Mouse (Mus musculus) kidney, postnatal 0 days (tissue): ENCODE measurements around the gene Guca1a. TPM values are rescaled to one million over a fixed set of nuclear protein-coding genes. Genes with fewer than 3 reads are reported as not detected.

Experiments
- ATAC-seq: fragments of 200-750 bp; cut with Nextera tagmentation; replicated peaks from 2 replicates; pipeline ENCODE4 v1.8.0; 2017; ENCODE audit warnings: low read depth, moderate number of reproducible peaks, moderate TSS enrichment, moderate library complexity; ENCODE audit not compliant: low FRiP score
- DNase-seq: peaks from one replicate; pipeline ENCODE4 v3.0.0-alpha.2; 2016; ENCODE audit warnings: low spot score
- H3K27ac ChIP-seq: fragments of 300-500 bp; sonication (generic); 2 replicates; pipeline ENCODE4 v1.5.1; 2014; ENCODE audit warnings: mild to moderate bottlenecking
- H3K27me3 ChIP-seq: fragments of 300-500 bp; sonication (generic); 2 replicates; pipeline ENCODE4 v1.6.1; 2014; ENCODE audit warnings: low read length, mixed read lengths; ENCODE audit not compliant: insufficient read depth
- H3K36me3 ChIP-seq: fragments of 300-500 bp; sonication (generic); 2 replicates; pipeline ENCODE4 v1.6.1; 2014; ENCODE audit warnings: low read length, mixed read lengths; ENCODE audit not compliant: insufficient read depth
- H3K4me1 ChIP-seq: fragments of 300-500 bp; sonication (generic); replicated peaks from 2 replicates; pipeline ENCODE4 v1.6.1; 2014; ENCODE audit warnings: antibody characterized with exemption, low read length, mixed read lengths; ENCODE audit not compliant: insufficient read depth
- H3K4me2 ChIP-seq: fragments of 300-500 bp; sonication (generic); 2 replicates; pipeline ENCODE4 v1.6.1; 2014; ENCODE audit warnings: mild to moderate bottlenecking, low read length, moderate library complexity, mixed read lengths
- H3K4me3 ChIP-seq: fragments of 300-500 bp; sonication (generic); replicated peaks from 2 replicates; pipeline ENCODE4 v1.5.1; 2014; ENCODE audit warnings: low read depth, low read length
- H3K9ac ChIP-seq: fragments of 300-500 bp; sonication (generic); 2 replicates; pipeline ENCODE4 v1.6.1; 2014; ENCODE audit warnings: low read depth, low read length
- H3K9me3 ChIP-seq: fragments of 300-500 bp; sonication (generic); replicated peaks from 2 replicates; pipeline ENCODE4 v1.6.1; 2016; ENCODE audit warnings: low read length, inconsistent platforms, mixed read lengths
- CTCF ChIP-seq: IDR thresholded peaks from 2 replicates; pipeline ENCODE4 v1.5.1; 2016; ENCODE audit warnings: antibody characterized with exemption, low read depth, mild to moderate bottlenecking, moderate library complexity
- whole genome bisulfite sequencing: fragments of 180-500 bp; shearing (Covaris S2); extraction: QIAGEN DNeasy Blood & Tissue Kit; methylation state at CpG from one replicate; pipeline ENCODE4 v1.1.7; 2014; 5-methylcytosine and 5-hydroxymethylcytosine counted together
- polyA plus RNA-seq: library from polyadenylated mRNA; unstranded; fragments of >200 nt; fragmentation: Nextera tagmentation; extraction: Ambion mirVana; gene quantifications from 2 replicates; pipeline ENCODE4 v1.2.1, GENCODE M21; 2015

Gene Guca1a
- polyA plus RNA-seq, 1 experiment from 2014 or later, result 3.9 TPM

DNA sequence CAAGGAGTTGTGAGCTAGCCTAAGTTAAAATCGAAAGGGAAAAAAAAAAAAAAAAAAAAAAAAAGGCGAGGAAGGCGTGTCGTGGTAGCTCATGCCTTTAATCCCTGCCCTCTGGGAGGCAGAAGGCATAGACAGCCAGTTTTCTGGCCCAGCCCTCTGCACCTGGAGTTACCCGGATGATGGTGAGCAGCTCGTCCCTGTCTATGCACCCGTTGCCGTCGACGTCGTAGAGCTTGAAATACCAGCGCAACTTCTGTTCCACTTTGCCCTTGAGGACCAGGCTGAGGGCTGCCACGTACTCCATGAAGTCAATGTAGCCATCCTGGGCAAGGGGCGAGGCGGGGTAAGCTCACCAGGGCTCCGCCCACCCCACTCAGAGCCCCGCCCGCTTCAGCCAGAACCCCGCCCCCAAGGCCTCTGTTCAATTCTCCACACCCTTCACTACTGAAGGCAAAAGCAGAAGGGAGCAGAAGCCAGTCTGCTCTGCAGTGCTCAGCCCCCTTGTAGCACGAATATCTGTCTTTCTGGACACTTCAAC, 4.9 kb downstream of the Guca1a start:
- Histone ChIP-seq H3K36me3 (no peaks in the 10 kb centered on the region), H3K9ac (0 out of 2 replicates have a peak overlapping the region, but pooled peaks have one; percentile 42), H3K4me2 (peak overlapping the region; percentile 62)

DNA sequence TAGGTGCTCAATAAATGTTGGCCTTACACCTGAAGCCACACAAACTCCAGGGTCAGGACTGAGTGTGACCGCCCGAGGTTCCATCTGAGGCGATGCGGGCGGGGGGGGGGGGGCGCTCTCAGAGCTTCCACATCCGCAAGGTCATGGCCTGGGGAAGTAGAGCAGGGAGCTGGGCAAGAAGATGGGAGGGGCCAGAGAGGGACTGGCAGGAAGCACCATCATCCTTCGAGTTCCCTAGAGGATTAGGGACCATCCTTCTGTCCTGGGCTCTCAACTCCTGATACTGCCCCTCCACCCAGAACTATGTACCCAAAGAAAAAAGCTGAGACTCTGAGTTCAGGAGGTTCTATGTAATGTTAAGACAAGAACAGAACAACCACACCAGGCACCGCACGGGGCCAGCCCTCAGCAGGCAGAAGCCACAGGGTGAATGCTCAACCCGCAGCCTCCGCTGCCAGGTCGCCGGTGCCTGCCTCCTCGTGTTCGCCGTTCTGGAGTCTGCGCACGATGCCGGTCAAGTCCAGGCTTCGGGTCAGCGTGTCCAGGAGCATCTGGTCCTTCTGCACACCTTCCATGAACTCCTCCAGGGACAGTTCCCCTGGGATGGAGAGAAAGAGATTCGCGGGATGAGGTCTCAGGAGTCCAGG, 6.0 kb downstream of the Guca1a start:
- 0 out of 2 replicates have a peak, but pooled peaks have one; percentile 16 for ATAC-seq

More for the DNA sequence above, 4.9 kb downstream of the Guca1a start:
- 3% methylated on average over 17 of the region's 20 CpGs for WGBS
- ATAC-seq, result peak; percentile 85
- peak overlapping the region; percentile 31 for H3K4me3 ChIP-seq
- TF ChIP-seq CTCF, result no peak
- 0 out of 2 replicates have a peak, but pooled peaks cover 9% of the 10 kb centered on the region for H3K4me1 ChIP-seq
- peak; percentile 74 for DNase-seq
- no peak overlapping the region for H3K27ac ChIP-seq
- no peaks in the 10 kb centered on the region for H3K9me3 ChIP-seq
- no peaks in the 10 kb centered on the region for H3K27me3 ChIP-seq

DNA sequence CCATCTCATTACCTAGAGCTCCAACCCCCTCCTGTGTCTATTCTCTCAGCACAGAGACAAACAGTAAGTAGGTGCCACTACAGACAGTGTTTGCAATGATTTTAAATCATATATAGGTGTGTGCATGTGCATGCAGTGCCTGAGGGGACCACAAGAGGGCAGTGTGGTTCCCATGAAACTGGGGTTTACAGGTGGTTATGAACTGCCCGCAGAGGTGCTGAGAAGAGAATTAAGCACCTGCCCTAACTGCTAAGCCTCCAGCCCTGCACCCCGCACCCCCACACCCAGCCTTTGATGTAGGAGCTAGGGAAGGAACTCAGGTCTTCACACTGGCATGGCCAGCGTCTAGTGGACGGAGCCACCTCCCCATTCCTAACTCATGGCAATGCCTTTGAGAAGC, 13.7 kb downstream of the Guca1a start:
- peak; percentile 83 for TF ChIP-seq CTCF
- ATAC-seq (no peak), DNase-seq (peak; percentile 40)
- H3K27me3 ChIP-seq, result no peaks in the 10 kb centered on the region
- H3K9ac ChIP-seq, result no peak overlapping the region
- no peak overlapping the region for H3K4me3 ChIP-seq
- H3K4me1 ChIP-seq, result no peaks in the 10 kb centered on the region
- H3K27ac ChIP-seq, result no peak overlapping the region
- H3K36me3 ChIP-seq, result no peaks in the 10 kb centered on the region
- H3K4me2 ChIP-seq, result no peak overlapping the region
- 74% methylated on average over 4 of the region's 4 CpGs for WGBS
- H3K9me3 ChIP-seq, result no peaks in the 10 kb centered on the region

More for the DNA sequence above, 6.0 kb downstream of the Guca1a start:
- peak overlapping the region; percentile 62 for H3K4me2 ChIP-seq
- H3K27ac ChIP-seq, result no peak overlapping the region
- H3K36me3 ChIP-seq, result no peaks in the 10 kb centered on the region
- no peaks in the 10 kb centered on the region for H3K9me3 ChIP-seq
- peak; percentile 22 for DNase-seq
- H3K27me3 ChIP-seq, result no peaks in the 10 kb centered on the region
- WGBS, result 14% methylated on average over 23 of the region's 24 CpGs
- H3K4me1 ChIP-seq, result 0 out of 2 replicates have a peak, but pooled peaks cover 9% of the 10 kb centered on the region
- peak overlapping the region; percentile 31 for H3K4me3 ChIP-seq
- peak overlapping the region; percentile 27; the same call in 1 of the 2 replicates for H3K9ac ChIP-seq
- no peak for TF ChIP-seq CTCF

DNA sequence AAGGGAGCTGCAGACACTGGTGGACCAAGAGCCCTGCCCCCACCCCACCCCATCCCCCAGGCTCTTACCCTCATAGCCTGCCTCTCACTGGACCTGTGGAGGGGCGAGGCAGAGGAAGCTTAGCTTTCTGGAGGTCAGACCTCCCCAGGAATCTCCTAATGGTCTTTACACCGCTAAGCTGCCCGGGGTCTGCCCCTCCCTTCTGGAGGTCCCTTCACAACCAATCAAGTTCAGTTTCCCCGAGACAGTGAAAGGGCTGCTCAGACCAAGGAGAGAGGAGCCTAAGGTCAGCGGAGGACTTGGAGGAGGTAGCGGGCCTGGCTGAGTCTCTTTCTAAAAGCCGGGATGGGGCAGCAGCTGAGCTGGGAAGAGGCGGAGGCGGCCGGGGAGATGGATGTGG, 15.2 kb downstream of the Guca1a start, which contains the start of gene Guca1b:
Gene Guca1b (plus strand): TSS at position 249 of the 400 bp plus-strand sequence.
- WGBS, result 23% methylated on average over 10 of the region's 10 CpGs
- no peak within 1 kb of the TSS for H3K9ac ChIP-seq
- H3K27ac ChIP-seq, result no peak within 1 kb of the TSS
- ATAC-seq (peak; percentile 40; the same call in 1 of the 2 replicates), DNase-seq (no peak)
- no peak within 1 kb of the TSS for H3K4me3 ChIP-seq
- no peaks in the 10 kb centered on the region for H3K4me1 ChIP-seq
- no peak within 1 kb of the TSS for H3K4me2 ChIP-seq
- 0 out of 2 replicates have a peak, but pooled peaks cover 3% of the 10 kb centered on the region for H3K36me3 ChIP-seq
- no peaks in the 10 kb centered on the region for H3K9me3 ChIP-seq
- TF ChIP-seq CTCF, result no peak
- H3K27me3 ChIP-seq, result no peaks in the 10 kb centered on the region

DNA sequence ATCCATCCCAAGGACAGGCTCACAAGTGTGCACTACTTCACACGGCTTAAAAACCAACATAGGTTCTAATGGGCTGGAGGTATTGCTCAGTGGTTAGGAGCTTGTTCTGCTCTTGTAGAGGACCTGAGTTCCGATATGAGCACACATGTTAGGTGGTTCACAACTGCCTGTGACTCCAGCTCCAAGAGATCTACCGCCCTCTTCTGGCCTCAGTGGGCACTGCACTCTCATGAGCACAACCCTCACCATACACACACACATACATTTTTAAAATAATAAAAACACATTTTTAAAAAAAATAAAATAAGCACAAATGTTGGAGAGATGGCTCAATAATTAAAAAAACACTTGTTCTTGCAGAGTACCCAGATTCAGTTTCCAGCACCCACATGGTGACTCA, 16.3 kb downstream of the Guca1a start:
- peak; percentile 35 for TF ChIP-seq CTCF
- WGBS, result 90% methylated on average over 3 of the region's 3 CpGs
- no peaks in the 10 kb centered on the region for H3K9me3 ChIP-seq
- no peak overlapping the region for H3K27ac ChIP-seq
- no peaks in the 10 kb centered on the region for H3K4me1 ChIP-seq
- H3K9ac ChIP-seq, result no peak overlapping the region
- no peak overlapping the region for H3K4me3 ChIP-seq
- H3K4me2 ChIP-seq, result no peak overlapping the region
- H3K27me3 ChIP-seq, result no peaks in the 10 kb centered on the region
- no peak for DNase-seq
- 0 out of 2 replicates have a peak, but pooled peaks cover 11% of the 10 kb centered on the region for H3K36me3 ChIP-seq
- ATAC-seq, result no peak

GRCm38 (mm10) chr17:47383266-47383665, 17.1 kb downstream of the Guca1a start:
- Histone ChIP-seq H3K27ac (no peak overlapping the region), H3K4me1 (no peaks in the 10 kb centered on the region), H3K9ac (no peak overlapping the region), H3K9me3 (no peaks in the 10 kb centered on the region), H3K27me3 (no peaks in the 10 kb centered on the region), H3K36me3 (0 out of 2 replicates have a peak, but pooled peaks cover 16% of the 10 kb centered on the region), H3K4me3 (no peak overlapping the region), H3K4me2 (no peak overlapping the region)
- TF ChIP-seq CTCF, result no peak
- no peak for DNase-seq
- no peak for ATAC-seq
- 81% methylated on average over 4 of the region's 4 CpGs for WGBS
